Mouse (Mus musculus) thymus, adult 2 months (tissue): Measurements from ENCODE around the gene Cobll1. TPM values are rescaled to one million over a fixed set of nuclear protein-coding genes. Genes with fewer than 3 reads are reported as not detected.

Experiments
- DNase-seq: peaks from one replicate; pipeline ENCODE4 v3.0.0; 2021
- H3K27ac ChIP-seq: fragments of 200-500 bp; 2 replicates; pipeline ENCODE4 v1.5.1; 2012; ENCODE audit warnings: low read length, control low read depth; ENCODE audit not compliant: control insufficient read depth, insufficient read depth
- H3K27me3 ChIP-seq: fragments of 200-500 bp; 2 replicates; pipeline ENCODE4 v1.6.1; 2012; ENCODE audit warnings: mild to moderate bottlenecking, low read length, moderate library complexity, mixed read lengths; ENCODE audit not compliant: control insufficient read depth, insufficient read depth
- H3K36me3 ChIP-seq: fragments of 200-500 bp; 2 replicates; pipeline ENCODE4 v1.6.1; 2012; ENCODE audit warnings: mild to moderate bottlenecking, low read length, moderate library complexity; ENCODE audit not compliant: control insufficient read depth, insufficient read depth
- H3K4me1 ChIP-seq: fragments of 200-500 bp; replicated peaks from 2 replicates; pipeline ENCODE4 v1.6.1; 2012; ENCODE audit warnings: low read length; ENCODE audit not compliant: control insufficient read depth, insufficient read depth
- H3K4me3 ChIP-seq: fragments of 200-500 bp; 2 replicates; pipeline ENCODE4 v1.5.1; 2012; ENCODE audit warnings: mild to moderate bottlenecking, low read length, control low read depth, moderate library complexity; ENCODE audit not compliant: control insufficient read depth, insufficient read depth
- CTCF ChIP-seq: fragments of 200-500 bp; IDR thresholded peaks from 2 replicates; pipeline ENCODE4 v1.5.1; 2012; ENCODE audit warnings: mild to moderate bottlenecking, control low read depth, low read length, moderate library complexity, borderline replicate concordance; ENCODE audit not compliant: control insufficient read depth, poor library complexity, insufficient read depth; ENCODE audit errors: extremely low read depth
- POLR2A ChIP-seq: fragments of 200-500 bp; IDR thresholded peaks from 2 replicates; pipeline ENCODE4 v1.6.1; 2012; ENCODE audit warnings: mild to moderate bottlenecking, low read length, control low read depth, moderate library complexity; ENCODE audit not compliant: control insufficient read depth, poor library complexity, insufficient read depth; ENCODE audit errors: extremely low read depth
- WGBS: fragments of 180-500 bp; shearing (Covaris S2); methylation state at CpG from one replicate; pipeline ENCODE4 v1.1.7; 2018; 5-methylcytosine and 5-hydroxymethylcytosine counted together
- polyA plus RNA-seq: library from polyadenylated mRNA; depleted of rRNA; stranded (reverse); fragments of >200 nt; gene quantifications from 2 replicates; pipeline ENCODE4 v1.2.3, GENCODE M21; 2012

The Cobll1 gene
- polyA plus RNA-seq, 1 experiment, result 3.5 TPM

DNA sequence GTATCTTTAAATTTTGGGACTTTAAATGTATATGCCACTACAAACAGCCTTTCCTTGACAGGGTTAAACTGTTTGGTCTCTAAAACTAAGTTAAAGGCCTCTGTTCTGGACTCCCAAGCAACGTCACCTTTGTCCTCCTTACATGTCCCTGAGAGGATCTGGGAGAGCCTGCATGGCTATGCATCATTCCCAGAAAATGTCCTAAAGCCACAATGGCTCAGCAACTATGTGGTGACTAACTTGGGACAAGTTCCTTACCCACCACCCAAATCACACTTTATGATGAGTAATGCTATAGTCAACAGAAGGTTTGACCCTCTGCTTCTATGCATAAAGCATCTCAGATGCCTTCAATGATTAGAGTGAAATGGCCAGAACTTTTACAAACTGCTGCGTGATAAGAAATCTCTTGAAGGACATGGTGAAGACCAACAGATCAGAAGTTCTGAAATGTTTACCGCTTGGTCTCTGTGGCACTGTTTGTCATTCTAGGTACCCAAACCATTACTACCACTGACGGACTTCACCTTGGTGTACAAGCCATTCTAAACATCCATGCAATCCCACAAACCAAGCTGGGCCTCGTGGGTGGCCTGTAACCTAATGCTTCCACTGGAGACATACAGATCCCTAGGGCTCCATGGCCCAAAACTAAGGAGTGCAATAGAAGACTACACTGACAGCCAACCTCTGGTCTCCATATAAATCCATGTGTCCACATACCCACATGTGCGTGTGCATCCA, 11.9 kb downstream of the Cobll1 start:
- Histone ChIP-seq H3K4me1 (no peaks in the 10 kb centered on the region), H3K27me3 (no peaks in the 10 kb centered on the region), H3K27ac (no peak overlapping the region), H3K36me3 (no peaks in the 10 kb centered on the region), H3K4me3 (no peak overlapping the region)
- TF ChIP-seq POLR2A, result no peak
- TF ChIP-seq CTCF, result no peak
- DNase-seq, result no peak
- 96% methylated on average over 6 of the region's 6 CpGs for WGBS

DNA sequence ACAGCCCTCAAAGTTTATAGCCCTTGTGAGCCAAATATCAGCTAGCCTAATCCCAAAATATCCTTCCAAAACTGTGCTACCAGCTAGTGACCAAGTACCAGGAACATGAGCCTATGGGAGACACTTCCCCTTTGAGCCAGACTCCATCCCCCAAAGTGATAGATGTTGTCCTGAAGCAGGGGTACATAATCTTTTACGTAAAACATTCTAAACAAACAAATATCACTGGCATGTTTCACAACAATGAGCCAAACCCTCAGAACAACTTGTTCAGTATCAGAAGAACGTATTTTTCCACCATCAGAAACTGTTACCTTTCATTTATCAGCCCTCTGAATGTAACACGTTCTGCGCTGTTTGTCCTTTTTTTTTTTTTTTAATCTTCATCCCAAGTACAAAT, 12.7 kb downstream of the Cobll1 start:
- no peak for DNase-seq
- H3K27me3 ChIP-seq, result no peaks in the 10 kb centered on the region
- no peak overlapping the region for H3K4me3 ChIP-seq
- TF ChIP-seq POLR2A, result no peak
- no peak for TF ChIP-seq CTCF
- WGBS, result 94% methylated on average over 4 of the region's 4 CpGs
- no peaks in the 10 kb centered on the region for H3K4me1 ChIP-seq
- H3K27ac ChIP-seq, result no peak overlapping the region
- H3K36me3 ChIP-seq, result no peaks in the 10 kb centered on the region

DNA sequence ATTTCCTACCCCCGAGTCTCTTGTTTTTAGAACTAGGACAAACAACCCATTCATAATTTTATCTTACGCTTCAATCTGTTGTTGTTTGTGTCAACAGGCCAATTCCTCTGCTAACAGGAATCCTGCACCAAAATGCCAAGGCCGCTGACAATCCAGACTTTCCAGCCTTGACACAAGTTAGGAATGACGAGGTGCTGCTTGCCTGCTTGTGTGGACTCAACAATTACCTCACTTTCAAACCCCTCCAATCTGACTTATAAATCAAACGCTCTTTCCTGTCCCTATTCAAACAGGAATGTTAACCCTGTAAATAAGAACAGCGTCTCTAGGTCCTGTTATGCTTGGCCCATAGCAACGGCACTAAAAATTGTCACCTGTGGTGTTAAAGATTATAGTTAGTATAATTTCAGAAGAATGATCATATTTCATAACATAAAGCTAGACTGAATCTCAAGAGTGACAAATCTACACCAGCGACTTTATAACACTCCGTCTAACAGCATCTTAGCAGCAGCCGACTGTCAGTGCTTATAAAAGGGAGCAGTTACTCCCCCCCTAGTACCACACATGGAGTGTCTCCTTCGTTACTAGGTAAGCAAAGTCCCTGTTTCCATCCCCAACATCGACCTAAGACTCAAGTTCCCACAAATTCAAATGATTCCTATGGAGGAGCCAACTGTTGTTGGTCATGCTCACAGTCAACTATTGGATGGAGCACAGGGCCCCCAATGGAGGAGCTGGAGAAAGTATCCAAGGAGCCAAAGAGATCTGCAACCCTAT, 15.1 kb downstream of the Cobll1 start:
- 95% methylated on average over 12 of the region's 12 CpGs for WGBS
- H3K4me3 ChIP-seq, result no peak overlapping the region
- no peaks in the 10 kb centered on the region for H3K4me1 ChIP-seq
- TF ChIP-seq CTCF (no peak), POLR2A (no peak)
- H3K27ac ChIP-seq, result no peak overlapping the region
- DNase-seq, result no peak
- no peaks in the 10 kb centered on the region for H3K27me3 ChIP-seq
- no peaks in the 10 kb centered on the region for H3K36me3 ChIP-seq

GRCm38 (mm10) chr2:65223012-65223411, 16.2 kb downstream of the Cobll1 start:
- DNase-seq, result no peak
- H3K27ac ChIP-seq, result no peak overlapping the region
- no peaks in the 10 kb centered on the region for H3K4me1 ChIP-seq
- H3K36me3 ChIP-seq, result no peaks in the 10 kb centered on the region
- no peaks in the 10 kb centered on the region for H3K27me3 ChIP-seq
- TF ChIP-seq POLR2A, result no peak
- no peak for TF ChIP-seq CTCF
- no peak overlapping the region for H3K4me3 ChIP-seq
- WGBS, result 90% methylated on average over 8 of the region's 8 CpGs

DNA sequence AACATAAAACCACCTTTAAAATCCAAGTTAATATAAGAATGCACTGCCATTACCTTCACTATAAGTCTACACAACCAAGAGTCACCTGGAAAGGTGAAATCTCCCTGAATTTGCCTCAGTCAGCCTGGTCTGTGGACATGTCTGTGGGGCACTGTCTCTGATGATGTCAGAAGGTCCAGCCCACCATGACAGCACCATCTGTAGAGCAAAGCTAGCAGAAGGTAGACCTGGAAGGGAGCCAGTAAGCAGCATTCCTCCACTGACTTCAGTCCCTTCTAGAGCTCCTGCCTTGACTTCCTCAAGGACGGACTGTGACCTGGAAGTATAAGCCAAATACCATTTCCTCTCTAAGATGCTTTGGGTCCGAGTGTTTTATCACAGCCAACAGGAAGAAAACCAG, 17.6 kb downstream of the Cobll1 start:
- Histone ChIP-seq H3K27ac (no peak overlapping the region), H3K36me3 (no peaks in the 10 kb centered on the region), H3K27me3 (no peaks in the 10 kb centered on the region), H3K4me1 (no peaks in the 10 kb centered on the region), H3K4me3 (no peak overlapping the region)
- WGBS, result 95% methylated on average over 2 of the region's 2 CpGs
- DNase-seq, result no peak
- TF ChIP-seq CTCF (no peak), POLR2A (no peak)

GRCm38 (mm10) chr2:65220563-65220962, 18.6 kb downstream of the Cobll1 start:
- no peaks in the 10 kb centered on the region for H3K27me3 ChIP-seq
- no peak overlapping the region for H3K4me3 ChIP-seq
- no peak overlapping the region for H3K27ac ChIP-seq
- 91% methylated on average over 1 of the region's 1 CpGs for WGBS
- no peaks in the 10 kb centered on the region for H3K4me1 ChIP-seq
- TF ChIP-seq CTCF, result no peak
- no peak for TF ChIP-seq POLR2A
- no peak for DNase-seq
- H3K36me3 ChIP-seq, result no peaks in the 10 kb centered on the region
